Mouse (Mus musculus) adrenal gland, adult 2 months (tissue): Measurements from ENCODE around the gene Fibin. TPM values are rescaled to one million over a fixed set of nuclear protein-coding genes. Genes with fewer than 3 reads are reported as not detected.

ENCODE experiments used
- DNase-seq: peaks from one replicate; pipeline ENCODE4 v3.0.0; 2021
- polyA plus RNA-seq: library from polyadenylated mRNA; depleted of rRNA; stranded (reverse); fragments of >200 nt; gene quantifications from 2 replicates; pipeline ENCODE4 v1.2.3, GENCODE M21; 2012; rRNA removed
- total RNA-seq, 2 experiments: library from RNA; stranded (reverse); gene quantifications; 2 replicates each; pipeline ENCODE4 v1.2.3; 2021

Gene Fibin
- total and polyA plus RNA-seq, 3 experiments, result 0.77 to 8.3 (median 6.0) TPM

GRCm38 (mm10) chr2:110314509-110315155 lies 48.4 kb downstream of the Fibin start, which contains the start of gene Bbox1:
TSS of gene Bbox1 (minus strand) at chr2:110314560.
- DNase-seq, result peak; percentile 31

GRCm38 (mm10) chr2:110314074-110314473 lies 48.9 kb downstream of the Fibin start:
- no peak for DNase-seq

GRCm38 (mm10) chr2:110313305-110313824 lies 49.6 kb downstream of the Fibin start:
- no peak for DNase-seq

Other genes with a start within 250 kb of the Fibin start
- under 1 TPM in 1 of 2 experiments, not detected in 1; 0.14 TPM for gene Bbox1, start 48.6 kb downstream of the Fibin start, total RNA-seq
- not detected in 2 replicates for gene Bbox1, start 48.6 kb downstream of the Fibin start, polyA plus RNA-seq
- gene Slc5a12, start 234.1 kb upstream of the Fibin start, total RNA-seq, result not detected
- gene Slc5a12, start 234.1 kb upstream of the Fibin start, polyA plus RNA-seq, result not detected in 2 replicates